Mouse (Mus musculus): ENCODE results near the gene Rsrc2.

Rsrc2 gene

GRCm38 (mm10) chr5:123696961-123697360 lies 52.3 kb downstream of the Rsrc2 start:
- DNase-seq (ENCODE audit: low read depth, low spot score) = no peak

GRCm38 (mm10) chr5:123696244-123696643 lies 53.0 kb downstream of the Rsrc2 start:
- DNase-seq (ENCODE audit: low read depth, low spot score) = no peak

GRCm38 (mm10) chr5:123694468-123694867 lies 54.7 kb downstream of the Rsrc2 start:
- DNase-seq (ENCODE audit: low read depth, low spot score) = peak; percentile 71

GRCm38 (mm10) chr5:123684221-123685144 lies 64.7 kb downstream of the Rsrc2 start, which contains the start of gene Clip1:
Gene Clip1, minus strand, starts transcription at chr5:123684618.
- DNase-seq (ENCODE audit: low read depth, low spot score) = peak; percentile 69

GRCm38 (mm10) chr5:123683377-123684220 lies 65.6 kb downstream of the Rsrc2 start:
- DNase-seq (ENCODE audit: low read depth, low spot score) = peak; percentile 64

- no peak for DNase-seq (ENCODE audit: low read depth, low spot score)
Measured at GRCm38 (mm10) chr5:123683043-123683376, 66.2 kb downstream of the Rsrc2 start.

GRCm38 (mm10) chr5:123682372-123682771 lies 66.8 kb downstream of the Rsrc2 start:
- DNase-seq (ENCODE audit: low read depth, low spot score) = no peak

- no peak for DNase-seq (ENCODE audit: low read depth, low spot score)
Measured at GRCm38 (mm10) chr5:123679546-123680263, 69.5 kb downstream of the Rsrc2 start.

GRCm38 (mm10) chr5:123679106-123679505 lies 70.1 kb downstream of the Rsrc2 start:
- DNase-seq (ENCODE audit: low read depth, low spot score) = no peak
